Mouse (Mus musculus): Measurements from ENCODE around the gene Slc25a30. TPM values are rescaled to one million over a fixed set of nuclear protein-coding genes. Genes with fewer than 3 reads are reported as not detected.

The Slc25a30 gene
- polyA plus RNA-seq, 1 experiment from 2014 or later = 12.2 TPM

GRCm38 (mm10) chr14:75826851-75827410, 40.1 kb upstream of the Slc25a30 start:
- no peaks in the 10 kb centered on the region for H3K36me3 ChIP-seq
- ATAC-seq (ENCODE audit: low FRiP score) = no peak
- H3K27me3 ChIP-seq = peaks cover 23% of the 10 kb centered on the region
- no peak overlapping the region for H3K4me3 ChIP-seq
- H3K4me2 ChIP-seq = no peak overlapping the region
- H3K4me1 ChIP-seq (replicated peaks) = peaks cover 11% of the 10 kb centered on the region
- H3K9ac ChIP-seq = no peak overlapping the region
- no peaks in the 10 kb centered on the region for H3K9me3 ChIP-seq
- 79% methylated on average over 3 of the region's 3 CpGs for WGBS
- H3K27ac ChIP-seq = no peak overlapping the region

DNA sequence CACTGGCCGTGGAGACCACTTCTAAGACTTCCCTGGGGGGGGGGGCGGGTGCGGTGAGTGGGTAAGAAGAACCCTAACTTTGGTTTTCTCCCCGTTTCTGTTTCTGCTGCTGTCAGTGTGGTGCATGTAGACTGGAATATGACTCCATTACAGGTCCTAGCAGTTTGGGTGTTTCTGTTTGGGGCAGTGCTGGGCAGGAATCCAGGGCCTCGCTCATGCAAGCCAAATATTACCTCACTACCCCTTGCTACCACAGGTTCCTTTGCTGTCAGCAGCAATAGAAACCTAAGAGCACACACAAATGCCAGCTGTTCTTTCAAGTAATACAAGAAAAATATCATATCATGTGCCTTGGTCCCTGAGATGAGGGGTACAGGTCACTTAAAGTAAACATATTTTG, 33.2 kb upstream of the Slc25a30 start:
- Histone ChIP-seq H3K9ac (no peak overlapping the region), H3K27ac (no peak overlapping the region), H3K9me3 (no peaks in the 10 kb centered on the region), H3K4me2 (no peak overlapping the region), H3K4me3 (no peak overlapping the region), H3K27me3 (no peaks in the 10 kb centered on the region), H3K36me3 (no peaks in the 10 kb centered on the region), H3K4me1 (replicated peaks) (no peaks in the 10 kb centered on the region)
- no peak for ATAC-seq (ENCODE audit: low FRiP score)
- WGBS = 89% methylated on average over 5 of the region's 5 CpGs

- Histone ChIP-seq H3K4me3 (no peak overlapping the region), H3K9ac (no peak overlapping the region), H3K27ac (no peak overlapping the region), H3K9me3 (no peaks in the 10 kb centered on the region), H3K4me2 (no peak overlapping the region), H3K36me3 (no peaks in the 10 kb centered on the region), H3K4me1 (replicated peaks) (no peaks in the 10 kb centered on the region), H3K27me3 (no peaks in the 10 kb centered on the region)
- no peak for ATAC-seq (ENCODE audit: low FRiP score)
- 81% methylated on average over 2 of the region's 2 CpGs for WGBS
These were observed 32.5 kb upstream of the Slc25a30 start for GRCm38 (mm10) chr14:75819341-75819740.

DNA sequence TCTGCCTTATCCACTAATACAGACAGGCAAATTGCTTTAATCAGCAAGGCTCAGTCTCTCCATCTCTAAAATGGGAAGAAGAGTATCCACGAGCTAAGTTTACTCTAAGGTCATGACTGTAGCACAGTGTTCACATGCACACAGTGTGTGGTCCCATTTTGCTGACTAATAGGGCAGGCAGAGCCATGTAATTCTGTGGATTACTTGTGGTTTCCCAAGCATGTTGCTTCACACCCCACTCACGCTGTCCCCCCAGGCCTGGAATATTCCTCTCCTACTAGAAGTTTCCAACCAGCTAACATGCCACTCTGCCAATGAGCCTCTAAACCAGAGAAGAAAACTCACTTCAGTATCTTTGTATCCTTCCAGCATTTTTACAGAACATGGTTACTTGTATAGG, 31.7 kb upstream of the Slc25a30 start:
- H3K4me1 ChIP-seq (replicated peaks) = no peaks in the 10 kb centered on the region
- no peak overlapping the region for H3K4me2 ChIP-seq
- no peaks in the 10 kb centered on the region for H3K27me3 ChIP-seq
- H3K4me3 ChIP-seq = no peak overlapping the region
- no peaks in the 10 kb centered on the region for H3K9me3 ChIP-seq
- H3K27ac ChIP-seq = no peak overlapping the region
- WGBS = 87% methylated on average over 2 of the region's 2 CpGs
- ATAC-seq (ENCODE audit: low FRiP score) = no peak
- H3K36me3 ChIP-seq = no peaks in the 10 kb centered on the region
- no peak overlapping the region for H3K9ac ChIP-seq

- H3K9me3 ChIP-seq = no peaks in the 10 kb centered on the region
- H3K4me2 ChIP-seq = no peak overlapping the region
- H3K4me3 ChIP-seq = no peak overlapping the region
- H3K9ac ChIP-seq = no peak overlapping the region
- ATAC-seq (ENCODE audit: low FRiP score) = no peak
- H3K27ac ChIP-seq = no peak overlapping the region
- H3K36me3 ChIP-seq = no peaks in the 10 kb centered on the region
- H3K4me1 ChIP-seq (replicated peaks) = no peaks in the 10 kb centered on the region
- H3K27me3 ChIP-seq = no peaks in the 10 kb centered on the region
- WGBS = 89% methylated on average over 6 of the region's 6 CpGs
These were observed 23.1 kb upstream of the Slc25a30 start for GRCm38 (mm10) chr14:75809931-75810330.

DNA sequence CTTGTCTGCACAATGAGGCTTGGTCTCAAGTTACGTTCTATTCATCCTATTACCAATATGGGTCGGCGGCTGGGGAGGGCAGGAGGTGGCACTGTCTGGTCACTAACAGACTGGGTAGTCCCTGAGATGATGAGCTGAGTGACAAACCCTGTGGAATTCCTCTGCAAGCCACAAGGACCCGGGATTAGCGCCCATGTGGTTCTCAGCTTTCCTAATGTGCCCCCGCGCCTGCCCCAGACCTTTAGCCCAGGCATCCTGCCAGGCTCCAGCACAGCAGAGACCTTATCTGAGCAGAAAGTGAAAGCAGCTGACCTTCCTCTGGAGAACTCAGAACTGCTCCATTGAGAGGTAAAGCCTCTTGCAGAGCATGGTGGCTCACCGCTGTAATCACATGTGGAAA, 21.0 kb upstream of the Slc25a30 start:
- Histone ChIP-seq H3K9me3 (no peaks in the 10 kb centered on the region), H3K4me1 (replicated peaks) (no peaks in the 10 kb centered on the region), H3K27ac (no peak overlapping the region), H3K4me2 (no peak overlapping the region), H3K27me3 (no peaks in the 10 kb centered on the region), H3K36me3 (no peaks in the 10 kb centered on the region), H3K4me3 (no peak overlapping the region), H3K9ac (no peak overlapping the region)
- 73% methylated on average over 8 of the region's 8 CpGs for WGBS
- ATAC-seq (ENCODE audit: low FRiP score) = no peak

DNA sequence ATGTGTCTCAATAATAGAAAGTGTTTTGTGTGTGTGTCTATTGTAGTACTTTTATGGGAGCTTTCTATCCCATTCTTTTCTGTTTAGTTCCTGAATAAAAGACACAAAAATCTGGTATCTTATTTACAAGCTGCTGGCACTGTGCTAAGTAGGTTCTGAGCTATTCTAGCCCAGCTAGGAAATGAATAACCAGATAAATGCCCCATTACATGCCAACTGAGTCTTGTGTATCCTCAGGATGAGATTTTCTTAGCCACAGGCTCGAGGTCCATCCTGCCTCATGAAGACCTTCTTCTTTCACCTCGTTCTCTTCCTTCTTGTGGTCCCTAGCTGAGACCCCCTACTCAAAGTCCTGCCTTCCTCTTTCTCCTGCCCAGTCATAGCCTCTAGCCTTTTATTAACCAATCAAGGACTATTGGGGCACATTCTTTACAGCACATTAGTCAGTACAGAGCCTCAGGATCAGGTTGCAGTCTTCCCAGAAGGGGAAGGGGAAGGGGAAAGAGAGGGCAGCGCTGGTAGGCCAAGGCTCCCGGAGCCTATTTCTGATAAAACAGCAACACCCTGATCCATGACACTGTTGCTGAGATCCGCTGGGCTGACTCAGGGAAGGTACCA, 11.0 kb upstream of the Slc25a30 start:
- no peak overlapping the region for H3K4me3 ChIP-seq
- no peaks in the 10 kb centered on the region for H3K36me3 ChIP-seq
- H3K4me1 ChIP-seq (replicated peaks) = no peaks in the 10 kb centered on the region
- no peak overlapping the region for H3K4me2 ChIP-seq
- no peaks in the 10 kb centered on the region for H3K9me3 ChIP-seq
- 44% methylated on average over 5 of the region's 5 CpGs for WGBS
- ATAC-seq (ENCODE audit: low FRiP score) = no peak
- 0 out of 2 replicates have a peak, but pooled peaks cover 3% of the 10 kb centered on the region for H3K27me3 ChIP-seq
- no peak overlapping the region for H3K27ac ChIP-seq
- no peak overlapping the region for H3K9ac ChIP-seq

- no peaks in the 10 kb centered on the region for H3K4me1 ChIP-seq (replicated peaks)
These were observed 9.1 kb upstream of the Slc25a30 start for GRCm38 (mm10) chr14:75795918-75796317.

DNA sequence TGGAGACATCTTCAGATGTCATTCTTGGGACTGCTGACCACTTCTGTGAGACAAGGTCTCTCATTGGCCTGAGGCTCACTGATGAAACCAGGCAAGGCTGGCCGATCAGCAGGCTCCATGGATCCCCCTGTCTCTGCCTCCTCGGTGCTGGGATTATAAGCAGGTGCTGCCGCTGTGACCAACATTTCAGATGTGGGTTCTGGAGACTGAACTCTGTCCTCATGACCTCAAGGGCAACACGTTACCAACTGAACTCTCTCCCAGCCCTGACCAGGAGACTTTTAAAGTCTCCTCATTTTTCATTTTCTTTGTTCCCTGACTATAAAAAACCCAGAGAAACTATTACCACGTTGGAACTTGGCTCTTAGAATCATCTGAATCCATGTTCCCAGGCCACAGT, 7.9 kb upstream of the Slc25a30 start:
- 0 out of 2 replicates have a peak, but pooled peaks cover 3% of the 10 kb centered on the region for H3K27me3 ChIP-seq
- H3K4me1 ChIP-seq (replicated peaks) = no peaks in the 10 kb centered on the region
- no peak overlapping the region for H3K4me3 ChIP-seq
- no peak overlapping the region for H3K4me2 ChIP-seq
- no peaks in the 10 kb centered on the region for H3K9me3 ChIP-seq
- H3K27ac ChIP-seq = no peak overlapping the region
- WGBS = 78% methylated on average over 5 of the region's 5 CpGs
- no peak for ATAC-seq (ENCODE audit: low FRiP score)
- no peaks in the 10 kb centered on the region for H3K36me3 ChIP-seq
- H3K9ac ChIP-seq = no peak overlapping the region

More at GRCm38 (mm10) chr14:75795918-75796317, 9.1 kb upstream of the Slc25a30 start:
- H3K27ac ChIP-seq = no peak overlapping the region
- H3K4me3 ChIP-seq = no peak overlapping the region
- H3K9ac ChIP-seq = no peak overlapping the region
- no peak overlapping the region for H3K4me2 ChIP-seq
- no peak for ATAC-seq (ENCODE audit: low FRiP score)
- no peaks in the 10 kb centered on the region for H3K36me3 ChIP-seq
- H3K27me3 ChIP-seq = 0 out of 2 replicates have a peak, but pooled peaks cover 3% of the 10 kb centered on the region
- WGBS = 91% methylated on average over 4 of the region's 4 CpGs
- no peaks in the 10 kb centered on the region for H3K9me3 ChIP-seq

DNA sequence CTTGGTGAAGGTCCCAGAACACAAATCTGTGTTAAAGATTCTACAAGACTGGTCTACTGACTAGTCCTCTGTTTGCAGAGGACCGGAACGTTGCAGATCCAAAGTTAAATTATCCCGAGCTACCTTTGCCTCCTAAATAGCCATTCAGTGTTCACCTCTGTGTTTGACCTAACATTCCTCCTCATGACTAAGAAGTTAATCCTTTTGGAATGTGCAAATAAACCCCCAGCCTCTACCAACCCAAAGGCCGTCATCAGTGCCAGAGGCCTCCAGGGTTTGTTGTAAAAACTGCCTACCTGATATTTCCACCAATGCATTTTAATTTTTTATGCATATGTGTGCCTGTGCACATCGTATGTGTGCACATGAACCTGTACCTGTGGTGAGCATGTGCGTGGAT, 7.5 kb upstream of the Slc25a30 start:
- H3K27ac ChIP-seq = no peak overlapping the region
- ATAC-seq (ENCODE audit: low FRiP score) = no peak
- 88% methylated on average over 6 of the region's 6 CpGs for WGBS
- H3K4me2 ChIP-seq = no peak overlapping the region
- H3K4me3 ChIP-seq = no peak overlapping the region
- 0 out of 2 replicates have a peak, but pooled peaks cover 3% of the 10 kb centered on the region for H3K27me3 ChIP-seq
- H3K9ac ChIP-seq = no peak overlapping the region
- no peaks in the 10 kb centered on the region for H3K36me3 ChIP-seq
- no peaks in the 10 kb centered on the region for H3K9me3 ChIP-seq
- H3K4me1 ChIP-seq (replicated peaks) = no peaks in the 10 kb centered on the region

- no peak for ATAC-seq (ENCODE audit: low FRiP score)
- no peak overlapping the region for H3K4me2 ChIP-seq
- no peak overlapping the region for H3K9ac ChIP-seq
- H3K4me3 ChIP-seq = no peak overlapping the region
- H3K4me1 ChIP-seq (replicated peaks) = no peaks in the 10 kb centered on the region
- 94% methylated on average over 4 of the region's 4 CpGs for WGBS
- H3K9me3 ChIP-seq = no peaks in the 10 kb centered on the region
- no peak overlapping the region for H3K27ac ChIP-seq
- no peaks in the 10 kb centered on the region for H3K36me3 ChIP-seq
- H3K27me3 ChIP-seq = peaks cover 10% of the 10 kb centered on the region
These were observed 6.3 kb upstream of the Slc25a30 start for GRCm38 (mm10) chr14:75793110-75793509.

- 87% methylated on average over 3 of the region's 3 CpGs for WGBS
- Histone ChIP-seq H3K4me1 (replicated peaks) (no peaks in the 10 kb centered on the region), H3K27ac (no peak overlapping the region), H3K9ac (no peak overlapping the region), H3K9me3 (no peaks in the 10 kb centered on the region), H3K4me2 (no peak overlapping the region), H3K27me3 (peaks cover 14% of the 10 kb centered on the region), H3K4me3 (no peak overlapping the region), H3K36me3 (no peaks in the 10 kb centered on the region)
- no peak for ATAC-seq (ENCODE audit: low FRiP score)
These were observed 4.5 kb upstream of the Slc25a30 start for GRCm38 (mm10) chr14:75791372-75791771.

DNA sequence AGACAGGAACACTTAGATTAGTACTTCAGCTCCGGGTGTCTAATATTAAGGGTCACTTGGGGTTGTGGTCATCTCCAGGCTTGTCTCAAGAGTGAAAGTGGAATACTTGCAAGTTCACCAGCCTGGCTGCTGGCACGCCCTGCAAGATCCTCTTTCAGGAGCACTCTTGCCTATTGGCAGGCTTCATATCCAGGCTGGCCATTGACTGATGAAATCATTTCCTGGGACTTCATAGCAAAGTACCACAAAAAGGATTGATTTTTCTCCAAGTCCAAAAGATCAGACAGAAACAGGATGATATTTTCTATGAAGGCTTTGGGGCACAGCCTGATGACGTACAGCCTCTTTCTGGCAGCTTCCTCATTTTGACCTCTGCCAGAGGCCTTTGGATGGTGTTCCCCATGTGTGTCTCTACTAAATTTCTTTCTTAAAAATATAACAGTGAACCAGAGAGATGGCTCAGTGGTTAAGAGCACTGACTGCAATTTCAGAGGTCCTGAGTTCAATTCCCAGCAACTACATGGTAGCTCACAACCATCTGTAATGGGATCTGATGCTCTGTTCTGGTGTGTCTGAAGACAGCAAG, 3.7 kb upstream of the Slc25a30 start:
- peaks cover 14% of the 10 kb centered on the region for H3K27me3 ChIP-seq
- no peaks in the 10 kb centered on the region for H3K36me3 ChIP-seq
- H3K9ac ChIP-seq = no peak overlapping the region
- H3K27ac ChIP-seq = no peak overlapping the region
- no peak overlapping the region for H3K4me2 ChIP-seq
- H3K4me3 ChIP-seq = no peak overlapping the region
- peaks cover 8% of the 10 kb centered on the region for H3K4me1 ChIP-seq (replicated peaks)
- WGBS = 85% methylated on average over 3 of the region's 3 CpGs
- no peak for ATAC-seq (ENCODE audit: low FRiP score)
- H3K9me3 ChIP-seq = no peaks in the 10 kb centered on the region
